Mouse (Mus musculus) limb, embryonic 12.5 days (tissue): ENCODE results near the gene Eif4g3. TPM values are rescaled to one million over a fixed set of nuclear protein-coding genes. Genes with fewer than 3 reads are reported as not detected.
A peak's percentile ranks its signal among the peaks of the same experiment; 100 is the strongest.

Source experiments
- ATAC-seq: fragments of 200-750 bp; cut with Nextera tagmentation; 2 replicates; pipeline ENCODE4 v1.8.0; 2017; ENCODE audit warnings: low read depth, moderate TSS enrichment; ENCODE audit not compliant: insufficient number of reproducible peaks, insufficient read depth, low FRiP score, low TSS enrichment
- H3K27ac ChIP-seq: fragments of 300-500 bp; sonication (generic); 2 replicates; pipeline ENCODE4 v1.5.1; 2016; ENCODE audit warnings: mild to moderate bottlenecking, moderate library complexity
- H3K27me3 ChIP-seq: fragments of 300-500 bp; sonication (generic); 2 replicates; pipeline ENCODE4 v1.6.1; 2016; ENCODE audit warnings: mild to moderate bottlenecking, moderate library complexity
- H3K36me3 ChIP-seq: fragments of 300-500 bp; sonication (generic); 2 replicates; pipeline ENCODE4 v1.6.1; 2016; ENCODE audit warnings: mild to moderate bottlenecking, moderate library complexity
- H3K4me1 ChIP-seq: fragments of 300-500 bp; sonication (generic); replicated peaks from 2 replicates; pipeline ENCODE4 v1.6.1; 2016
- H3K4me2 ChIP-seq: fragments of 300-500 bp; sonication (generic); 2 replicates; pipeline ENCODE4 v1.6.1; 2016; ENCODE audit warnings: mild to moderate bottlenecking, moderate library complexity
- H3K4me3 ChIP-seq: fragments of 300-500 bp; sonication (generic); replicated peaks from 2 replicates; pipeline ENCODE4 v1.5.1; 2016; ENCODE audit warnings: mild to moderate bottlenecking
- H3K9ac ChIP-seq: fragments of 300-500 bp; sonication (generic); replicated peaks from 2 replicates; pipeline ENCODE4 v1.6.1; 2016; ENCODE audit warnings: mild to moderate bottlenecking, moderate library complexity
- H3K9me3 ChIP-seq: fragments of 300-500 bp; sonication (generic); 2 replicates; pipeline ENCODE4 v1.6.1; 2016; ENCODE audit warnings: mild to moderate bottlenecking, moderate library complexity
- WGBS: fragments of 180-500 bp; shearing (Covaris S2); methylation state at CpG from one replicate; pipeline ENCODE4 v1.1.7; 2016; 5-methylcytosine and 5-hydroxymethylcytosine counted together
- polyA plus RNA-seq: library from polyadenylated mRNA; unstranded; fragments of >200 nt; fragmentation: Nextera tagmentation; extraction: Ambion mirVana; gene quantifications from 2 replicates; pipeline ENCODE4 v1.2.1, GENCODE M21; 2016

The Eif4g3 gene
- polyA plus RNA-seq, 1 experiment from 2014 or later, result 48.2 TPM

- H3K9me3 ChIP-seq, result no peaks in the 10 kb centered on the region
- no peak overlapping the region for H3K27ac ChIP-seq
- ATAC-seq, result no peak
- peaks cover 4% of the 10 kb centered on the region; the same call in 1 of the 2 replicates for H3K4me1 ChIP-seq
- no peaks in the 10 kb centered on the region for H3K27me3 ChIP-seq
- no peak overlapping the region for H3K4me3 ChIP-seq
- WGBS, result 73% methylated on average over 6 of the region's 6 CpGs
- no peak overlapping the region for H3K4me2 ChIP-seq
- H3K9ac ChIP-seq, result no peak overlapping the region
- peaks cover 49% of the 10 kb centered on the region for H3K36me3 ChIP-seq
These were observed 82.2 kb downstream of the Eif4g3 start for GRCm38 (mm10) chr4:138074896-138075584.

DNA sequence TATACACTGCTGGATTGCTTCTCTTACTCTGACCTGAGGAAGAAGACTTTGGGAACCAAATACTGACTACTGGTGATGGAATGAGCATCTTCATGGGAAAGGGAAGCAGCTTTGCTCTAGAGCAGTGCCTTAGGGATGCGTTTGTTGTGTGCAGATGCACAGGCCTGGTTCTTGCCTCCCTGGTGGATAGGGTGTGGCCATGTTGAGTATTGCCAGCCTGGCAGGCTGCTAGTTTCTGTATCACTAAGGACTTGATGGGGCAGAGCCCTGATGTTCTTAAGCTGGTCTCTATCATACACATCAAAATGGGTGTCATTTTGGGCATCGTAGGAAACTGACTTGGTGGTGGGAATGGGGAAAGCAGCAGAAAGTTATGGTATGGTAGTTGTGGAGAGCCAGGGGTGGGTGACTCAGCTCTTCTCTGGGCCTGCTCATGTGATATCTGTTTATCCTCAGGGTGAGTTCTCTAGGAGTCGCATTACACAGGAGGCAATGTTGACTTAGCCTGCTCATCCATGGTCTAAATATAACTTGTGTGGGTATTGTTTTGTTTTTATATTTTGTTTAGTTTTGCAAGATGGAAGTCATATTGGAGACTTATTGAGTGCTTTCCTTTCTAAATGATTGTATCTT is 85.0 kb downstream of the Eif4g3 start:
- no peaks in the 10 kb centered on the region for H3K9me3 ChIP-seq
- no peak for ATAC-seq
- 93% methylated on average over 3 of the region's 3 CpGs for WGBS
- no peak overlapping the region for H3K4me2 ChIP-seq
- no peak overlapping the region for H3K9ac ChIP-seq
- H3K4me1 ChIP-seq, result 0 out of 2 replicates have a peak, but pooled peaks cover 4% of the 10 kb centered on the region
- no peaks in the 10 kb centered on the region for H3K27me3 ChIP-seq
- no peak overlapping the region for H3K27ac ChIP-seq
- H3K36me3 ChIP-seq, result peaks cover 52% of the 10 kb centered on the region
- no peak overlapping the region for H3K4me3 ChIP-seq

GRCm38 (mm10) chr4:138079234-138079633 is 86.4 kb downstream of the Eif4g3 start:
- Histone ChIP-seq H3K9me3 (no peaks in the 10 kb centered on the region), H3K4me3 (no peak overlapping the region), H3K27me3 (no peaks in the 10 kb centered on the region), H3K4me2 (no peak overlapping the region), H3K9ac (no peak overlapping the region), H3K27ac (no peak overlapping the region), H3K36me3 (peaks cover 63% of the 10 kb centered on the region), H3K4me1 (0 out of 2 replicates have a peak, but pooled peaks cover 4% of the 10 kb centered on the region)
- ATAC-seq, result no peak
- WGBS, result 98% methylated on average over 5 of the region's 5 CpGs

- 88% methylated on average over 8 of the region's 8 CpGs for WGBS
- Histone ChIP-seq H3K9ac (no peak overlapping the region), H3K4me1 (peaks cover 4% of the 10 kb centered on the region), H3K27me3 (no peaks in the 10 kb centered on the region), H3K4me3 (no peak overlapping the region), H3K9me3 (no peaks in the 10 kb centered on the region), H3K36me3 (peaks cover 69% of the 10 kb centered on the region), H3K27ac (no peak overlapping the region), H3K4me2 (no peak overlapping the region)
- no peak for ATAC-seq
These were observed 89.6 kb downstream of the Eif4g3 start for GRCm38 (mm10) chr4:138082466-138082865.

DNA sequence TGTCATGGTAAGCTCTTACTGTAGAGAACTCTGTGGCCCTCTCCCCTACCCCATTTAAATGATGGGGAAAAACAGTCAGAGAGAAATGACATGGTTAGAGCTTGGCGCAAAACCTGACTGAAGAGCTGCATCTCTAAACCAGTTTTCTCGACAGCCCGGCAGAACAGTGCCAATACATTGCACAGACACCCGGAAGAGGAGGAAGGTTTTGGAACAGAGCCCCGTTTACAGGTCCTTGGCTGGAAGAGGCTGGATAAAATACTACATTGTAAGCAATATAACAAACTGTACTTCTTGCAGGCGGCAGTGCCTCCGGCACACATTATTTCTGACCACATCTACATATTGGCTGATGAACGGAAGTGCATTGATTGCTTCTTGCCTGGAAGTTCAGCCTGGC is 91.3 kb downstream of the Eif4g3 start:
- peaks cover 66% of the 10 kb centered on the region for H3K36me3 ChIP-seq
- no peak for ATAC-seq
- H3K4me1 ChIP-seq, result peaks cover 4% of the 10 kb centered on the region
- no peaks in the 10 kb centered on the region for H3K9me3 ChIP-seq
- H3K4me3 ChIP-seq, result no peak overlapping the region
- WGBS, result 93% methylated on average over 8 of the region's 8 CpGs
- H3K4me2 ChIP-seq, result no peak overlapping the region
- no peak overlapping the region for H3K27ac ChIP-seq
- no peak overlapping the region for H3K9ac ChIP-seq
- H3K27me3 ChIP-seq, result no peaks in the 10 kb centered on the region

GRCm38 (mm10) chr4:138084851-138085573 is 92.2 kb downstream of the Eif4g3 start:
- WGBS, result 93% methylated on average over 13 of the region's 13 CpGs
- Histone ChIP-seq H3K27ac (peak overlapping the region; percentile 23; the same call in 1 of the 2 replicates), H3K4me2 (no peak overlapping the region), H3K36me3 (peaks cover 69% of the 10 kb centered on the region), H3K27me3 (no peaks in the 10 kb centered on the region), H3K9ac (no peak overlapping the region), H3K4me3 (no peak overlapping the region), H3K4me1 (peaks cover 4% of the 10 kb centered on the region), H3K9me3 (no peaks in the 10 kb centered on the region)
- ATAC-seq, result no peak

GRCm38 (mm10) chr4:138086949-138087348 is 94.1 kb downstream of the Eif4g3 start:
- Histone ChIP-seq H3K27me3 (no peaks in the 10 kb centered on the region), H3K27ac (no peak overlapping the region), H3K36me3 (peaks cover 70% of the 10 kb centered on the region), H3K9me3 (no peaks in the 10 kb centered on the region), H3K4me1 (peaks cover 4% of the 10 kb centered on the region), H3K4me3 (no peak overlapping the region), H3K4me2 (no peak overlapping the region), H3K9ac (no peak overlapping the region)
- ATAC-seq, result no peak
- 85% methylated on average over 5 of the region's 5 CpGs for WGBS

DNA sequence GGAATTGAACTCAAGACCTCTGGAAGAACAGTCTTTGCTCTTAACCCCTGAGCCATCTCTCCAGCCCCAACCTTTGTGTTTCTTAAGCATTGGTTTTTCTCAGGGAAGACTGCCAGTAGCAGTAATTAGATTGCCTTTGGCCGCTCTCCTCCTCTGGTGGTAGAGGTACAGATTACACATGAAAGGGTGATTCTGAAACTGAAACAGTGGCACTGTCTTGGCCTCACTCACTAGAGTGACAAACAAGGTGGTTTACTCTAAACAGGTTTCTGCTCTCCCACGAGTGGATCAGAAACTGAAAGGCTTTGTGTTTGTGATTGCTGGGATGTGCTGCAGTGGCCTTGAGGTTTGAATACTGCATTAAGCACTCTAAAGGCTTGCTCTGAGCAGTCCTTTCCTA is 96.7 kb downstream of the Eif4g3 start:
- Histone ChIP-seq H3K9me3 (no peaks in the 10 kb centered on the region), H3K4me3 (no peak overlapping the region), H3K36me3 (peaks cover 70% of the 10 kb centered on the region), H3K27me3 (no peaks in the 10 kb centered on the region), H3K4me1 (peaks cover 4% of the 10 kb centered on the region), H3K27ac (no peak overlapping the region), H3K4me2 (no peak overlapping the region), H3K9ac (no peak overlapping the region)
- ATAC-seq, result no peak
- WGBS, result 82% methylated on average over 2 of the region's 2 CpGs

DNA sequence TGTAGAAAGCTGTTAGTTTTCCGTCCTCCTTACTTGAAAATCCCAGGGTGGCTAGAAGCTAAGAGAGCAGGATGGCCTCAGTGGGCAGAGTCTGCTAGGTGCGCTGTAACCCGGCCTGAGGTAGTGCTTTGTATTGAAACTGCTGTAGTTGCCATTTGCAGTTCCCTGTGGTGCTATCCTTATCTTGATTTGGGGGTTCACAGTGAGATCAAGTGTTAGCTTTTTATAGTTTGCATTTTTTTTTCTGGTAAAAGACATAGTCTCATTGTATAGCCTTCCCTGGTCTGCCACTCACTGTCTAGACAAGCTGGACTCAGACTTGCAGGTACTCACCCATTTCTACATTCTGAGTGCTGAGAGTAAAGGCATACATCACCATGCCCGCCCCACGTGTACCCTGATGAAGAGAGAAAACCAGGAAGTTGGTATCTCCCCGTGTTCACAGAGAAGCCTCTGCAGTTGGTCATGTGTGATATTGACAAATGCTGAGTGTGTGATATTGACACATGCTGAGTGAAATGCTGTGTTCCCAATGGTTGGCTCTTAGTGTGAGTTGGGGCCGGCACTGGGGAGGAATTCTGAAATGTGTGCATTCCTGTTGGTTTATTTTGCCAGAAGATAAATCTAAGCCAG is 98.9 kb downstream of the Eif4g3 start:
- no peak overlapping the region for H3K27ac ChIP-seq

GRCm38 (mm10) chr4:138100456-138100855 is 107.6 kb downstream of the Eif4g3 start:
- no peaks in the 10 kb centered on the region for H3K4me1 ChIP-seq
- no peaks in the 10 kb centered on the region for H3K27me3 ChIP-seq
- WGBS, result 93% methylated on average over 7 of the region's 7 CpGs
- no peak overlapping the region for H3K4me3 ChIP-seq
- H3K27ac ChIP-seq, result no peak overlapping the region
- no peaks in the 10 kb centered on the region for H3K9me3 ChIP-seq
- H3K36me3 ChIP-seq, result peaks cover 95% of the 10 kb centered on the region
- H3K9ac ChIP-seq, result no peak overlapping the region
- H3K4me2 ChIP-seq, result no peak overlapping the region
- no peak for ATAC-seq

More for the DNA sequence above, 98.9 kb downstream of the Eif4g3 start:
- Histone ChIP-seq H3K4me2 (no peak overlapping the region), H3K4me3 (no peak overlapping the region), H3K4me1 (no peaks in the 10 kb centered on the region), H3K36me3 (peaks cover 74% of the 10 kb centered on the region), H3K9ac (no peak overlapping the region), H3K27me3 (no peaks in the 10 kb centered on the region), H3K9me3 (no peaks in the 10 kb centered on the region)
- ATAC-seq, result no peak
- WGBS, result 93% methylated on average over 7 of the region's 7 CpGs

- H3K27me3 ChIP-seq, result no peaks in the 10 kb centered on the region
- H3K27ac ChIP-seq, result no peak overlapping the region
- no peak for ATAC-seq
- H3K9ac ChIP-seq, result no peak overlapping the region
- no peaks in the 10 kb centered on the region for H3K9me3 ChIP-seq
- no peak overlapping the region for H3K4me3 ChIP-seq
- no peaks in the 10 kb centered on the region for H3K4me1 ChIP-seq
- 83% methylated on average over 10 of the region's 10 CpGs for WGBS
- H3K36me3 ChIP-seq, result peaks cover 96% of the 10 kb centered on the region
- H3K4me2 ChIP-seq, result no peak overlapping the region
These were observed 109.0 kb downstream of the Eif4g3 start for GRCm38 (mm10) chr4:138101795-138102194.
